Mouse (Mus musculus) mesoderm, embryonic 11.5 days (tissue): ENCODE data around the gene Limk1.
"Not testable (repeated sequence)": the region's sequence is repeated elsewhere in the genome, so short reads cannot be mapped to it uniquely, and the experiment has no call there.

Source experiments
- DNase-seq: peaks from one replicate; pipeline ENCODE4 v3.0.0-alpha.2; 2012; ENCODE audit warnings: low read depth, low spot score

Limk1 gene

GRCm38 (mm10) chr5:134678031-134678430 is 10.4 kb downstream of the Limk1 start:
- no peak for DNase-seq

- no peak for DNase-seq
Observed at GRCm38 (mm10) chr5:134677491-134677890, 10.9 kb downstream of the Limk1 start.

- peak; percentile 84 for DNase-seq
Observed at GRCm38 (mm10) chr5:134675956-134676759, 12.2 kb downstream of the Limk1 start.

- DNase-seq: no peak
Observed at GRCm38 (mm10) chr5:134674977-134675376, 13.4 kb downstream of the Limk1 start.

- DNase-seq: no peak
Observed at GRCm38 (mm10) chr5:134672611-134673010, 15.8 kb downstream of the Limk1 start.

- DNase-seq: no peak
Observed at GRCm38 (mm10) chr5:134672198-134672516, 16.2 kb downstream of the Limk1 start.

GRCm38 (mm10) chr5:134671335-134672197 is 16.8 kb downstream of the Limk1 start:
- peak; percentile 29 for DNase-seq

- no peak for DNase-seq
Observed at GRCm38 (mm10) chr5:134669001-134669708, 19.2 kb downstream of the Limk1 start.

GRCm38 (mm10) chr5:134668495-134668894 is 19.9 kb downstream of the Limk1 start:
- peak; percentile 70 for DNase-seq

- no peak for DNase-seq
Observed at GRCm38 (mm10) chr5:134656708-134657107, 31.7 kb downstream of the Limk1 start.

- DNase-seq: no peak
Observed at GRCm38 (mm10) chr5:134652015-134652414, 36.4 kb downstream of the Limk1 start.

GRCm38 (mm10) chr5:134650926-134651325 is 37.5 kb downstream of the Limk1 start:
- DNase-seq: peak; percentile 50

- not testable (repeated sequence) for DNase-seq
Observed at GRCm38 (mm10) chr5:134648976-134649375, 39.4 kb downstream of the Limk1 start.

- DNase-seq: no peak
Observed at GRCm38 (mm10) chr5:134647394-134647793, 41.0 kb downstream of the Limk1 start.

GRCm38 (mm10) chr5:134646461-134646860 is 41.9 kb downstream of the Limk1 start:
- DNase-seq: no peak

GRCm38 (mm10) chr5:134644643-134645118 is 43.7 kb downstream of the Limk1 start:
- no peak for DNase-seq

GRCm38 (mm10) chr5:134644121-134644520 is 44.3 kb downstream of the Limk1 start:
- no peak for DNase-seq

GRCm38 (mm10) chr5:134640371-134640770 is 48.0 kb downstream of the Limk1 start:
- no peak for DNase-seq

GRCm38 (mm10) chr5:134639269-134639682 is 49.1 kb downstream of the Limk1 start, which contains the start of gene Eif4h:
Gene Eif4h, minus strand, starts transcription at chr5:134639490.
- DNase-seq: peak; percentile 98

GRCm38 (mm10) chr5:134638461-134639268 is 49.7 kb downstream of the Limk1 start:
- peak; percentile 16 for DNase-seq

- DNase-seq: no peak
Observed at GRCm38 (mm10) chr5:134637820-134638367, 50.5 kb downstream of the Limk1 start.
